Mouse (Mus musculus): ENCODE data around the gene Zfp385b.

The Zfp385b gene

GRCm38 (mm10) chr2:77457120-77457519 is 362.3 kb downstream of the Zfp385b start:
- no peak for DNase-seq (ENCODE audit: low spot score)

GRCm38 (mm10) chr2:77456602-77457001 is 362.8 kb downstream of the Zfp385b start:
- peak; percentile 78 for DNase-seq (ENCODE audit: low spot score)

- no peak for DNase-seq (ENCODE audit: low spot score)
These were observed 365.0 kb downstream of the Zfp385b start for GRCm38 (mm10) chr2:77454341-77454937.

- no peak for DNase-seq (ENCODE audit: low spot score)
These were observed 365.7 kb downstream of the Zfp385b start for GRCm38 (mm10) chr2:77453786-77454185.

- peak; percentile 23 for DNase-seq (ENCODE audit: low spot score)
These were observed 369.4 kb downstream of the Zfp385b start for GRCm38 (mm10) chr2:77450017-77450416.

GRCm38 (mm10) chr2:77448951-77449480 is 370.4 kb downstream of the Zfp385b start:
- DNase-seq (ENCODE audit: low spot score) = peak; percentile 32

GRCm38 (mm10) chr2:77444282-77444681 is 375.2 kb downstream of the Zfp385b start:
- DNase-seq (ENCODE audit: low spot score) = no peak

- no peak for DNase-seq (ENCODE audit: low spot score)
These were observed 378.8 kb downstream of the Zfp385b start for GRCm38 (mm10) chr2:77440591-77440990.

- no peak for DNase-seq (ENCODE audit: low spot score)
These were observed 383.1 kb downstream of the Zfp385b start for GRCm38 (mm10) chr2:77436241-77436759.

GRCm38 (mm10) chr2:77419476-77419875 is 400.0 kb downstream of the Zfp385b start:
- DNase-seq (ENCODE audit: low spot score) = no peak

GRCm38 (mm10) chr2:77418078-77418477 is 401.4 kb downstream of the Zfp385b start:
- DNase-seq (ENCODE audit: low spot score) = no peak

- no peak for DNase-seq (ENCODE audit: low spot score)
These were observed 407.3 kb downstream of the Zfp385b start for GRCm38 (mm10) chr2:77412171-77412570.

GRCm38 (mm10) chr2:77411612-77412011 is 407.8 kb downstream of the Zfp385b start:
- DNase-seq (ENCODE audit: low spot score) = no peak

- no peak for DNase-seq (ENCODE audit: low spot score)
These were observed 409.8 kb downstream of the Zfp385b start for GRCm38 (mm10) chr2:77409521-77410135.

- peak; percentile 43 for DNase-seq (ENCODE audit: low spot score)
These were observed 410.5 kb downstream of the Zfp385b start for GRCm38 (mm10) chr2:77408972-77409371.

- no peak for DNase-seq (ENCODE audit: low spot score)
These were observed 417.1 kb downstream of the Zfp385b start for GRCm38 (mm10) chr2:77402329-77402728.

- peak; percentile 70 for DNase-seq (ENCODE audit: low spot score)
These were observed 417.8 kb downstream of the Zfp385b start for GRCm38 (mm10) chr2:77401438-77402235.

- DNase-seq (ENCODE audit: low spot score) = no peak
These were observed 425.6 kb downstream of the Zfp385b start for GRCm38 (mm10) chr2:77393881-77394280.

- DNase-seq (ENCODE audit: low spot score) = no peak
These were observed 431.3 kb downstream of the Zfp385b start for GRCm38 (mm10) chr2:77388186-77388585.

GRCm38 (mm10) chr2:77386515-77386914 is 432.9 kb downstream of the Zfp385b start:
- peak; percentile 81 for DNase-seq (ENCODE audit: low spot score)

GRCm38 (mm10) chr2:77382766-77383165 is 436.7 kb downstream of the Zfp385b start:
- DNase-seq (ENCODE audit: low spot score) = no peak

GRCm38 (mm10) chr2:77379907-77380306 is 439.5 kb downstream of the Zfp385b start:
- no peak for DNase-seq (ENCODE audit: low spot score)

- no peak for DNase-seq (ENCODE audit: low spot score)
These were observed 440.1 kb downstream of the Zfp385b start for GRCm38 (mm10) chr2:77379332-77379731.

All from embryo, embryonic 10.5 days (tissue).